Mouse (Mus musculus) forebrain, postnatal 0 days (tissue): ENCODE measurements at regions not wholly inside any gene's neighbourhood (a gene's known extent, or its start where the extent isn't known, plus 50 kb on each side); places are given as distances from the start of the nearest gene placed in this dataset.

Experiments used
- ATAC-seq: fragments of 200-750 bp; cut with Nextera tagmentation; 2 replicates; pipeline ENCODE4 v1.8.0; 2017; ENCODE audit warnings: mild to moderate bottlenecking, moderate library complexity
- DNase-seq: peaks from one replicate; pipeline ENCODE4 v3.0.0-alpha.2; 2015
- H3K27ac ChIP-seq: fragments of 300-500 bp; sonication (generic); 2 replicates; pipeline ENCODE4 v1.5.1; 2014; ENCODE audit warnings: low read depth, mild to moderate bottlenecking, antibody characterized with exemption, low read length, moderate library complexity, mixed read lengths
- H3K27me3 ChIP-seq: fragments of 300-500 bp; sonication (generic); 2 replicates; pipeline ENCODE4 v1.6.1; 2014; ENCODE audit warnings: mild to moderate bottlenecking, low read length, mixed read lengths; ENCODE audit not compliant: insufficient read depth
- H3K36me3 ChIP-seq: fragments of 300-500 bp; sonication (generic); 2 replicates; pipeline ENCODE4 v1.6.1; 2014; ENCODE audit warnings: mild to moderate bottlenecking, moderate library complexity; ENCODE audit not compliant: insufficient read depth
- H3K4me1 ChIP-seq: fragments of 300-500 bp; sonication (generic); 2 replicates; pipeline ENCODE4 v1.6.1; 2014; ENCODE audit warnings: antibody characterized with exemption; ENCODE audit not compliant: insufficient read depth
- H3K4me2 ChIP-seq: fragments of 300-500 bp; sonication (generic); 2 replicates; pipeline ENCODE4 v1.6.1; 2014; ENCODE audit warnings: low read depth, mild to moderate bottlenecking, moderate library complexity
- H3K4me3 ChIP-seq: fragments of 300-500 bp; sonication (generic); 2 replicates; pipeline ENCODE4 v1.5.1; 2014; ENCODE audit warnings: low read depth, low read length, mixed read lengths
- H3K9ac ChIP-seq: fragments of 300-500 bp; sonication (generic); 2 replicates; pipeline ENCODE4 v1.6.1; 2014; ENCODE audit warnings: mild to moderate bottlenecking
- H3K9me3 ChIP-seq: fragments of 300-500 bp; sonication (generic); 2 replicates; pipeline ENCODE4 v1.6.1; 2016; ENCODE audit warnings: low read length
- CTCF ChIP-seq: sonication (generic); IDR thresholded peaks from 2 replicates; pipeline ENCODE4 v1.5.1; 2016; ENCODE audit warnings: antibody characterized with exemption, control low read depth, low read depth
- WGBS: fragments of 180-500 bp; shearing (Covaris S2); extraction: QIAGEN DNeasy Blood & Tissue Kit; methylation state at CpG from one replicate; pipeline ENCODE4 v1.1.7; 2014; 5-methylcytosine and 5-hydroxymethylcytosine counted together

- H3K27me3 ChIP-seq: no peaks in the 10 kb centered on the region
- ATAC-seq (no peak), DNase-seq (no peak)
- H3K4me3 ChIP-seq: no peak overlapping the region
- no peak for TF ChIP-seq CTCF
- 81% methylated on average over 3 of the region's 3 CpGs for WGBS
- H3K9me3 ChIP-seq: no peaks in the 10 kb centered on the region
- H3K27ac ChIP-seq: no peak overlapping the region
- no peaks in the 10 kb centered on the region for H3K4me1 ChIP-seq
- no peaks in the 10 kb centered on the region for H3K36me3 ChIP-seq
- H3K4me2 ChIP-seq: no peak overlapping the region
- H3K9ac ChIP-seq: no peak overlapping the region
These were observed 134.8 kb upstream of the Gm5129 start for GRCm38 (mm10) chr5:29870537-29870936.

GRCm38 (mm10) chr5:29875451-29875850 lies 137.5 kb upstream of the Il6 start:
- no peak overlapping the region for H3K27ac ChIP-seq
- TF ChIP-seq CTCF: no peak
- no peak overlapping the region for H3K4me2 ChIP-seq
- WGBS: 68% methylated on average over 1 of the region's 1 CpGs
- no peak overlapping the region for H3K4me3 ChIP-seq
- H3K27me3 ChIP-seq: no peaks in the 10 kb centered on the region
- H3K4me1 ChIP-seq: no peaks in the 10 kb centered on the region
- ATAC-seq (no peak), DNase-seq (no peak)
- H3K9me3 ChIP-seq: no peaks in the 10 kb centered on the region
- H3K36me3 ChIP-seq: no peaks in the 10 kb centered on the region
- no peak overlapping the region for H3K9ac ChIP-seq

GRCm38 (mm10) chr5:29887267-29887841 lies 125.6 kb upstream of the Il6 start:
- no peaks in the 10 kb centered on the region for H3K36me3 ChIP-seq
- H3K9me3 ChIP-seq: no peaks in the 10 kb centered on the region
- H3K9ac ChIP-seq: no peak overlapping the region
- DNase-seq: no peak
- no peaks in the 10 kb centered on the region for H3K27me3 ChIP-seq
- TF ChIP-seq CTCF: no peak
- no peak overlapping the region for H3K27ac ChIP-seq
- no peak overlapping the region for H3K4me2 ChIP-seq
- no peak overlapping the region for H3K4me3 ChIP-seq
- no peak for ATAC-seq
- no peaks in the 10 kb centered on the region for H3K4me1 ChIP-seq
- WGBS: 82% methylated on average over 4 of the region's 4 CpGs

- ATAC-seq (no peak), DNase-seq (no peak)
- H3K9ac ChIP-seq: no peak overlapping the region
- 90% methylated on average over 2 of the region's 2 CpGs for WGBS
- H3K27me3 ChIP-seq: no peaks in the 10 kb centered on the region
- no peak overlapping the region for H3K4me2 ChIP-seq
- H3K27ac ChIP-seq: no peak overlapping the region
- H3K4me3 ChIP-seq: no peak overlapping the region
- no peaks in the 10 kb centered on the region for H3K36me3 ChIP-seq
- TF ChIP-seq CTCF: no peak
- H3K4me1 ChIP-seq: no peaks in the 10 kb centered on the region
- H3K9me3 ChIP-seq: no peaks in the 10 kb centered on the region
These were observed 120.6 kb upstream of the Il6 start for GRCm38 (mm10) chr5:29892344-29892743.

GRCm38 (mm10) chr5:29892861-29893260 lies 120.1 kb upstream of the Il6 start:
- Histone ChIP-seq H3K4me3 (no peak overlapping the region), H3K9ac (no peak overlapping the region), H3K27me3 (no peaks in the 10 kb centered on the region), H3K27ac (no peak overlapping the region), H3K9me3 (no peaks in the 10 kb centered on the region), H3K4me2 (no peak overlapping the region), H3K36me3 (no peaks in the 10 kb centered on the region), H3K4me1 (no peaks in the 10 kb centered on the region)
- no peak for TF ChIP-seq CTCF
- ATAC-seq (no peak), DNase-seq (no peak)
- 81% methylated on average over 2 of the region's 2 CpGs for WGBS

GRCm38 (mm10) chr5:29893829-29894228 lies 119.1 kb upstream of the Il6 start:
- WGBS: 72% methylated on average over 5 of the region's 5 CpGs
- ATAC-seq (no peak), DNase-seq (no peak)
- no peak for TF ChIP-seq CTCF
- Histone ChIP-seq H3K4me1 (no peaks in the 10 kb centered on the region), H3K4me3 (no peak overlapping the region), H3K9ac (no peak overlapping the region), H3K36me3 (no peaks in the 10 kb centered on the region), H3K27me3 (no peaks in the 10 kb centered on the region), H3K4me2 (no peak overlapping the region), H3K9me3 (no peaks in the 10 kb centered on the region), H3K27ac (no peak overlapping the region)

- DNase-seq (no peak), ATAC-seq (no peak)
- H3K27me3 ChIP-seq: no peaks in the 10 kb centered on the region
- no peaks in the 10 kb centered on the region for H3K9me3 ChIP-seq
- H3K36me3 ChIP-seq: no peaks in the 10 kb centered on the region
- H3K4me3 ChIP-seq: no peak overlapping the region
- WGBS: 19% methylated on average over 9 of the region's 9 CpGs
- H3K9ac ChIP-seq: no peak overlapping the region
- no peak overlapping the region for H3K27ac ChIP-seq
- no peak for TF ChIP-seq CTCF
- H3K4me2 ChIP-seq: 0 out of 2 replicates have a peak overlapping the region, but pooled peaks have one; percentile 6
- H3K4me1 ChIP-seq: no peaks in the 10 kb centered on the region
These were observed 118.0 kb upstream of the Il6 start for GRCm38 (mm10) chr5:29894606-29895595.
